Mouse (Mus musculus) frontal cortex, postnatal 10 days (tissue): ENCODE data around the gene Pnrc2.

Experiments
- DNase-seq, 2 experiments: peaks; one replicate each; pipeline ENCODE4 v3.0.0; 2022; ENCODE audit warnings: low spot score in 2 of 2, mixed read lengths in 1 of 2

The Pnrc2 gene

DNA sequence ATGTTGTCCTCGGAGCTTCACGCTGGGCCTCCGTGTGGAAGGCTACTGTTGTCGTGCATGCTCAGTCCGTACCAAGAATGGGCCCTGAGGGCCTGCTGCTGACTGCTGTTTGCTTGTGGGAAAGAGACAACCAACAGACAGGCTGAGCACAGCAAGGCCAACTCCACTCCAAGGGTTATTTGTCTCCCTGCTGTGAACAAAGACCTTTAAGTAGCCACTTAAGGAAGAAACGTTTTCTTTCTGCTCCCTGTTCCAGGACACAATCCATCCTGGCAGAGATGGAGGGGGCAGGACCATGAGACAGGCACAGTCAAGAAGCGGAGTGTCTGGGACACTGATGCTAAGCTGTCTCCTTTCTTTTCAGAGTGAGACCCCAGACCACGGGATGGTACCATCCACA is 49.4 kb downstream of the Pnrc2 start:
- DNase-seq: no peak

DNA sequence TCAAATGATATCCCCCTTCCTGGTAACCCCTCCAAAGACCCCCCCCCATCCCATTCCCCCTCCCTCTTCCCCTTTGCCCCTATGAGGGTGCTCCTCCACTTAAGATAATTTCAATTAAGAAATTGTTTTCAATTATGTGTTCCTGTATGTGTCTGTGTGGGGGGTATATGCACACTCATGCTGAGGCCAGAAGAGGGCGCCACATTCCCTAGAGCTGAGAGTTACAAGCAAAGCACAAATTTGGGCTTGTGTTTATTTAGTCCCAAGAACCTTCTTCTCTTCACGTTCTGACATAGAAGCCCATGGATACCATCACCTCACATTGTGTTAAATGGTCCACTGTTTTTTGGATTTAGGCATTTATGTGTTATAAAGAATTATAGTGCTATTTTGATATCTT is 50.4 kb downstream of the Pnrc2 start:
- no peak for DNase-seq

DNA sequence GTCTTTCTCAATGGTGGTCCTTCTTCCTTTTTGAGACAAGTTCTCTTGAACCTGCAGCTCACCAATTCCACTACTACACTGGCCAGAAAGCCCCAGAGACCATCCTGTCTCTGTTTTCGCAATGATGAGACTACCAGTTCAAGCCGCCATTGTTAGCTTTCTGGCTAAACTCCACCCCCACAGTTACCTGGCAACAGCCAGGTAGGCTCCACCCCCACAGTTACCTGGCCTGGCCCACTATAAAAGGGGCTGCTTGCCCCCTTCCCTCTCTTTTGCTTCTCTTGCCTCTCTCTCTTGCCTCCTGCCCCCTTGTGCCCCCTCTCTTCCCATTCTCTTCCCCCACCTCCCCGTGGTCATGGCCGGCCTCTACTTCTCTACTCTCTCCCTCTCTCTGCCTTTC is 51.9 kb downstream of the Pnrc2 start:
- DNase-seq: no peak
